Mouse (Mus musculus) hindbrain, embryonic 13.5 days (tissue): ENCODE results near the gene Ccl25. TPM values are rescaled to one million over a fixed set of nuclear protein-coding genes. Genes with fewer than 3 reads are reported as not detected.

Experiments used
- ATAC-seq: fragments of 200-750 bp; cut with Nextera tagmentation; 2 replicates; pipeline ENCODE4 v1.8.0; 2017; ENCODE audit warnings: moderate TSS enrichment; ENCODE audit not compliant: low FRiP score
- H3K27ac ChIP-seq: fragments of 300-500 bp; sonication (generic); 2 replicates; pipeline ENCODE4 v1.5.1; 2015; ENCODE audit warnings: inconsistent platforms, mild to moderate bottlenecking, moderate library complexity
- H3K27me3 ChIP-seq: fragments of 300-500 bp; sonication (generic); 2 replicates; pipeline ENCODE4 v1.6.1; 2015; ENCODE audit warnings: mild to moderate bottlenecking, inconsistent platforms
- H3K36me3 ChIP-seq: fragments of 300-500 bp; sonication (generic); 2 replicates; pipeline ENCODE4 v1.6.1; 2015; ENCODE audit warnings: mild to moderate bottlenecking, inconsistent platforms
- H3K4me1 ChIP-seq: fragments of 300-500 bp; sonication (generic); replicated peaks from 2 replicates; pipeline ENCODE4 v1.6.1; 2015; ENCODE audit warnings: inconsistent platforms
- H3K4me2 ChIP-seq: fragments of 300-500 bp; sonication (generic); 2 replicates; pipeline ENCODE4 v1.6.1; 2015; ENCODE audit warnings: inconsistent platforms, mild to moderate bottlenecking, moderate library complexity
- H3K4me3 ChIP-seq: fragments of 300-500 bp; sonication (generic); 2 replicates; pipeline ENCODE4 v1.5.1; 2015; ENCODE audit warnings: mild to moderate bottlenecking, inconsistent platforms
- H3K9ac ChIP-seq: fragments of 300-500 bp; sonication (generic); 2 replicates; pipeline ENCODE4 v1.6.1; 2015; ENCODE audit warnings: mild to moderate bottlenecking, inconsistent platforms
- H3K9me3 ChIP-seq: fragments of 300-500 bp; sonication (generic); 2 replicates; pipeline ENCODE4 v1.6.1; 2016; ENCODE audit warnings: inconsistent platforms
- WGBS: fragments of 180-500 bp; shearing (Covaris S2); methylation state at CpG from one replicate; pipeline ENCODE4 v1.1.7; 2015; 5-methylcytosine and 5-hydroxymethylcytosine counted together
- polyA plus RNA-seq: library from polyadenylated mRNA; unstranded; fragments of >200 nt; fragmentation: Nextera tagmentation; extraction: Ambion mirVana; gene quantifications from 2 replicates; pipeline ENCODE4 v1.2.1, GENCODE M21; 2015

The Ccl25 gene
- 22.3 and 24.9 TPM in 2 replicates for polyA plus RNA-seq

DNA sequence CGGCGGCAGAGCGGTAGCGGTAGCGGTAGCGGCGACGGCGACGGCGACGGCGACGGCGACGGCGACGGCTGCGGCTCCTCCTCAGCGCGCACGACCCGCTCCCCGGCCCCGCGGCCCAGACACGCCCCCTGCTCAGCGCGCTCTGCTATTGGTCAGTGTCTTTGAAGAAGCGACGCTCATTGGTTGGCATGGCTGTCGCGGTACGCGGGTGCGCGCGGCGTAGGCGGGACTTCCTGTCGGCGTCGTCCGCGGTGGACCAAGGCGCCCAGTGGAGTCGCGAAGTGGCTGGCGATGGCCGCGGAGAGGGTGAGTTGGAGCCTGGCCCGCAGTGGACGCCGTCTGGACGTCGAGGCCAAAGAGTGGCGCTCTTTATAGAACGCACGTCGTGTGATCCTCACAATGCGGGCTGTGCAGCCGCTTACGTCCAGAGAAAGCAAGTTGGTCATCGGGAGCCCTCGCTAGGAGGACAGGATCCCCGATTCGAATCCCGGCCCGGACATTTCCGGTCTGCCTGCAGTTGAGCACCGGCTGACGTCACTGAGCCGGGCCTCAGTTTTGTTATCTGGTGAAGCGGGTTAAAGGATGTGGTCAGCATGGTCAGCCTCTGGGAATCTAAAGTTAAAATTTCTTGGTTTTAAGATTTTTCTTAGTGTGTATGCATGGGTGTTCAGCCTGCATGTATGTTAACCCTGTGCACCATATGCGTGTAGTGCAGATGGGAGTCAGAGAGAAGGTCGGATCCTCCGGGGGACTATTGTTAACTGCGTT, at the start of gene Ccl25, which contains the start of gene Elavl1:
Ccl25 (plus strand) TSS at position 228 of the 768 bp plus-strand sequence.
Elavl1 (minus strand) TSS at position 431 of the 768 bp plus-strand sequence.
- peak within 1 kb of the TSS; percentile 94 for H3K4me2 ChIP-seq
- under 1% methylated on average over 58 of the region's 78 CpGs for WGBS
- peaks cover 46% of the 10 kb centered on the region for H3K36me3 ChIP-seq
- ATAC-seq: peak; percentile 98
- H3K4me1 ChIP-seq: peaks cover 51% of the 10 kb centered on the region
- peak within 1 kb of the TSS; percentile 75 for H3K4me3 ChIP-seq
- H3K9me3 ChIP-seq: no peaks in the 10 kb centered on the region
- peak within 1 kb of the TSS; percentile 99 for H3K9ac ChIP-seq
- no peaks in the 10 kb centered on the region for H3K27me3 ChIP-seq
- peak within 1 kb of the TSS; percentile 93 for H3K27ac ChIP-seq

DNA sequence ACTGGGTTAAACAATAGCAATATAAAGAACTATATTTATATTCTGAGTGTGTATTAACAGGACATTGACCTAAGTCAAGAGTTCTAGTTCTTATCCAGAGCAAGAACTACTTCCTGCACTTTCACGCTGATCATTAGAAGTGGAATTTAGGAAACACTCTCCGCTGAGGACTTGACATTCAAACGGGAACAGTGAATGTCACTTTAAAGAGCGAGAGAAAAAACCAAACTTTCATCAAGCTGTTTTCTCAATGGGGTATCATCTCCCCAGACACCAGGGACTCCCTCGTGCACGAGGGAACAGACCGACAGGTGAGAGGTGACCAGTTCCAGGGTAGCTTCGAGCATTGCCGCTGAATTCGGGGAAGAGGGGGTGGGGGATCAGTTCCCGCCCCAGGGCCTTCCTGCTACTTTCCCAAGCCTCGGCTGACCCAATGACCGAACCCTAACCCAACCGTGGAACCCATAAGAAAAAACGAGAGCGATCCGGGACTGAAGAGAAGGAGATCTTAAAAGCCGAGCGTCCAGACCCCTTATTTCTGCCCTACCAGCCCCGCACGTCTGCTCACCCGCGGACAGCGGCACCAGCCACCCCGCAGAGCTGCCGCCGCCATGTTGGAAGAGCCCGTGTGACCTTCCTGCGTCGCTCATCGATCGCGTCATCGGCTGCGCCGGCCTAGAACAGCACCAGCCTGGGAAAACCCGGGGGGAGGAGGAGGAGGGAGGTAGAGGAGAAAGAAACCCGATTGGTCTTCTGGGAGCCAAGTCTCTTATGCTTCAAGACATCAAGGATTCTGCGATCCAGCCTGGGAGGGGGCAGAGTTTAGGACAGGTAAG, 49.5 kb upstream of the Ccl25 start, which contains the start of gene Timm44:
Timm44 (minus strand) TSS at position 639 of the 836 bp plus-strand sequence.
- Histone ChIP-seq H3K9ac (peak within 1 kb of the TSS; percentile 86), H3K27ac (peak within 1 kb of the TSS; percentile 89), H3K4me3 (peak within 1 kb of the TSS; percentile 75), H3K4me2 (peak within 1 kb of the TSS; percentile 76), H3K4me1 (peaks cover 16% of the 10 kb centered on the region), H3K36me3 (peaks cover 23% of the 10 kb centered on the region), H3K27me3 (no peaks in the 10 kb centered on the region), H3K9me3 (no peaks in the 10 kb centered on the region)
- ATAC-seq: peak; percentile 96
- WGBS: under 1% methylated on average over 39 of the region's 39 CpGs

DNA sequence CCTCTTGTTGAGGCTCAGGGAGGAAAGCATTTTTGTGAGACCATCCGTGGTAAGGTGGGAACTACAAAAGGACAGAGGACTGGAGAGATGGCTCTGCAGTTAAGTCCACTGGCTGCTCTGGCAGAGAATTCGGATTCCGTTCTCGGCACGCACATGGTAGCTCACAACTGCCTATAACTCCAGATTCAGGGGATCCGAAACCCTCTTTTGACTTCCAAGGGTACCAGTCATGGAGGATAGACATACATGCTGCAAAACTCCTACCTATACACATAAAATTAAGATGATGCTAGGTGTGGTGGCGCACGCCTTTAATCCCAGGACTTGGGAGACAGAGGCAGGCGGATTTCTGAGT, 48.9 kb upstream of the Ccl25 start:
- H3K4me2 ChIP-seq: peak overlapping the region; percentile 76
- 28% methylated on average over 9 of the region's 9 CpGs for WGBS
- H3K4me3 ChIP-seq: peak overlapping the region; percentile 75
- H3K27me3 ChIP-seq: no peaks in the 10 kb centered on the region
- H3K36me3 ChIP-seq: peaks cover 23% of the 10 kb centered on the region
- ATAC-seq: no peak
- H3K4me1 ChIP-seq: peaks cover 16% of the 10 kb centered on the region
- H3K9me3 ChIP-seq: no peaks in the 10 kb centered on the region
- peak overlapping the region; percentile 89 for H3K27ac ChIP-seq
- peak overlapping the region; percentile 86 for H3K9ac ChIP-seq

DNA sequence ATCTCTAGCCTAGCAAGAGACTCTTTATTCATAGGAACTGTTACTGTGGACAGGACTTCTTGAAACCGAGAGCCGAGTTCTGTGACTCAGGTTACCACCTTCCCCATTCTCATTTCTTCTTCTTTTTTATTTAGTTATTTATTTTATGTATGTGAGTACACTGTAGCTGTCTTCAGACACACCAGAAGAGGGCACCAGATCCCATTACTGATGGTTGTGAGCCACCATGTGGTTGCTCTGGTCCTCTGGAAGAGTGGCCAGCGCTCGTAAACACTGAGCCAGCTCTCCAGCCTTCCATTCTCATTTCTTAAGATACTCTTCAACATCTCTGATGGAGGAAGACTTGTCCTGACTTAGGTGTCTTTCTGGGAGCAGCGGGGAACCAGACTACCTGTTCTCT, 32.3 kb upstream of the Ccl25 start:
- peaks cover 77% of the 10 kb centered on the region for H3K36me3 ChIP-seq
- no peak overlapping the region for H3K27ac ChIP-seq
- WGBS: 92% methylated on average over 5 of the region's 5 CpGs
- H3K4me2 ChIP-seq: no peak overlapping the region
- H3K4me1 ChIP-seq: no peaks in the 10 kb centered on the region
- no peaks in the 10 kb centered on the region for H3K27me3 ChIP-seq
- no peaks in the 10 kb centered on the region for H3K9me3 ChIP-seq
- no peak overlapping the region for H3K4me3 ChIP-seq
- ATAC-seq: no peak
- H3K9ac ChIP-seq: no peak overlapping the region

DNA sequence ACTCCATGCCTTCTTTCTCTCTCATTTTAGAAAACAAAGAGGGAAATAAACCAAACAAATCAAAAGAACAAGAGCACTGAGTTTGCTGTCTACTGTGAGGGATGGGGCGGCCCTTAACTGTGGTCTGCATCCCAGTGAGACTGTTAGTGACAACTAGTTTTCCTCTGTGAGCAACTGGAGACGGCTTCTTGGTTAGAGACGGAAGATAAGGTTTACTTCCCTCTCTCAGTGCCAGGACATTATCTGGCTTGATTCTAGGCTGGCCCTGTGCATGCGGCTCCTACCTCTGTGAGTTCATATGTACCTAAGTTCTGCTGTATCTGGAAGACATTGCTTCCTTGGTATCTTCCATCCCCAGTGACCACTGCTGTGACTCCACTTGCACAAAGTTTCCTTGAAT, 27.2 kb upstream of the Ccl25 start:
- Histone ChIP-seq H3K9me3 (no peaks in the 10 kb centered on the region), H3K4me2 (no peak overlapping the region), H3K36me3 (peaks cover 91% of the 10 kb centered on the region), H3K9ac (no peak overlapping the region), H3K27ac (no peak overlapping the region), H3K4me1 (no peaks in the 10 kb centered on the region), H3K27me3 (no peaks in the 10 kb centered on the region), H3K4me3 (no peak overlapping the region)
- no peak for ATAC-seq
- WGBS: 97% methylated on average over 4 of the region's 4 CpGs

DNA sequence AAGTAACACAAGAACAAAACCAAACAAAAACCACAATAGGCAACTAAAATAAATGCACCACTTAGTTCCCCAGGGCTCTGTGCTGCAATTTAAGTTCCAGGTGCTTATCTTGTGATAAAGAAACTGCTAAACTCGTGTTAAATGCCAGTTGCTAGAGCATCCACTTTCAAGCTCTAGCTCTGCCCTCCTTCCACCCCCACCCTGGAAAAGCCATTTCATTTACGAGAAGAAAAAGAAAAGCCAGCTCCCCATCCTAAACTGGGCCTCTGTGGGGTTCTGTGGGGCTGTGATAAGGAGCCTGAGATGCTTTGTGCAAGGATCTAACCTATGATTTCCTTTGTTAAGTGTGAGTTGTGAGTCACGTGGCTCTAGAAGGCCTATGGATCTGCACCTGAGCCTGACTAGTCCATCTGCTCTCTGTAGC, 20.9 kb upstream of the Ccl25 start:
- no peak for ATAC-seq
- H3K4me3 ChIP-seq: no peak overlapping the region
- H3K9ac ChIP-seq: no peak overlapping the region
- no peak overlapping the region for H3K4me2 ChIP-seq
- no peaks in the 10 kb centered on the region for H3K9me3 ChIP-seq
- 84% methylated on average over 3 of the region's 3 CpGs for WGBS
- H3K27ac ChIP-seq: no peak overlapping the region
- no peaks in the 10 kb centered on the region for H3K27me3 ChIP-seq
- no peaks in the 10 kb centered on the region for H3K4me1 ChIP-seq
- H3K36me3 ChIP-seq: peaks cover 93% of the 10 kb centered on the region

DNA sequence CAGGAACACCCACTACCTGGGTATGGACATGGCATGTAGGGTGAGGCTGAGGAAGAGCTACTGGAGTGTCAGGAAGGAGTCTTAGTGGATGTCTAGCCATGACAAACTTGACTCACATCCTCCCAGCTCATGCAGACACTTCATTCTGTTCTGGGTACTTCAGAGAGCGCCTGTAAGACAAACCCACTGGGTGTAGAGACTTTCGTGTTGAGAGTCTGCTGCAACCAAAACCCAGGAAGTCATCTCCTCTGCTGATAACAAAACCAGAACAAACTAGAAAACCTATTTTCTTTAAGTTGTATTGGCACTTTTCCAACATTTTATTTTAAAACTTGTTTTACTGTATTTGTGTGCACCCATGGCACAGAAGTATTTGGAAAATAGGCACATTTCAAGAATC, 19.2 kb upstream of the Ccl25 start:
- peaks cover 95% of the 10 kb centered on the region for H3K36me3 ChIP-seq
- 96% methylated on average over 2 of the region's 2 CpGs for WGBS

DNA sequence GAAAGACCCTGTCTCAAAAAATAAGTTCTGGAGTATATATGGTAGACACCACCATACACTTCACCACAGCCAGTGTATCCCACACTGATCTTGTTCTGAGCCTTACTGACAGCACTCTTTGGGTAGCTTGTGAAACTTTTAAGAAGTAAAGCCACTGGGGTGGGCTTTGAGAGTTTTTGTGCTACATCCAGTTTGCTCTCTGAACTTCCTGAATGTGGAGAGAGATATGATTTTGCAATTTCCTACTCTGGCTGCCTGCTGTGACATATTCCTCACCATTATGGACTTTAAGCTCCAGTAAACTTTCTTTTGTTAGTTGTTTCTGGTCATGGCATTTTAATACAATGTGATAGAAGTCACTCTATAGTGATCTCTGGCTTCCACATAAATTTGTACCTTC, 12.9 kb upstream of the Ccl25 start:
- no peak overlapping the region for H3K27ac ChIP-seq
- ATAC-seq: no peak
- no peak overlapping the region for H3K4me2 ChIP-seq
- H3K4me3 ChIP-seq: no peak overlapping the region
- H3K4me1 ChIP-seq: no peaks in the 10 kb centered on the region; the same call in 1 of the 2 replicates
- no peak overlapping the region for H3K9ac ChIP-seq
- no peaks in the 10 kb centered on the region for H3K9me3 ChIP-seq
- peaks cover 41% of the 10 kb centered on the region for H3K36me3 ChIP-seq
- no peaks in the 10 kb centered on the region for H3K27me3 ChIP-seq

More for the DNA sequence above, 19.2 kb upstream of the Ccl25 start:
- no peak overlapping the region for H3K27ac ChIP-seq
- no peaks in the 10 kb centered on the region for H3K4me1 ChIP-seq
- H3K4me3 ChIP-seq: no peak overlapping the region
- no peaks in the 10 kb centered on the region for H3K9me3 ChIP-seq
- no peak overlapping the region for H3K4me2 ChIP-seq
- no peak for ATAC-seq
- H3K9ac ChIP-seq: no peak overlapping the region
- no peaks in the 10 kb centered on the region for H3K27me3 ChIP-seq

DNA sequence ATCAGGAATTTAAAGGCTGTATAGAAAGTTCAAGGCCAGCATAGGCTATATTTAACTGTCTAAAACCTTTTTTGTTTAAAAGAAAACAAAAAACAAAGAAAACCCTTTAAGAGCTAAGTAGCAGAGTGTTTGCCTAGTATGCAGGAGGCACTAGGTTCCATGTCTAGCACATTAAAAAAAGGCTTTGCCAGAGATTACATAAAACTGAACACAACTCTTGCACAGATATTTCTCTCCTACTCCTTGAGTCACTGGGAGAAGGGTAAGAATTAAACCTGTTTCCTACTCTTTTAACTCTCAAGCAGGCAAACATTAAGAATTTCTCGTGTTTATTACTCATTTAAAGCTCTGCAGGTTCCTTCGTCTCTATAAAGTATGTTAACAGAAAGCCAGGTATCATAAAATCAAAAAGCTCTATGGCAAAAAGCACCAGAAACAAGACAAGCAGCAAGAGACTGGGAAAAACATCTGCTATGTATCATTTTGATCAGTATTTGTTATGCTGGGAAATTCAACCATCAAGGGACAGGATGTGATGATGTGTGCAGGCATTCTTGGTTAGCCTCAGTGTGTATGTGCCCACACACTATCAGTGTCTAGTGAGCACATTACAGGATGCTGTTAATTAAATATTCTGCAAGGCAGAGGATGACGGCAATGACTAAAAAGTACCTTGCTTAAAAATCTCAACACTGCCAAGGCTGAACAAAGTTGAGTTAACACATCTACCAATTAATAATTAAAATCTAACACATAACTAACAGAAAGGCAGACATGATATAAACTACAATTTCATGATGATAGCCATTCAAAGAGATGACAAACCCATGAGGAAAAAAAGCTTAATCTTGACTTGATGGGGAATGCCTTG, 11.5 kb upstream of the Ccl25 start:
- Histone ChIP-seq H3K9ac (no peak overlapping the region), H3K36me3 (peaks cover 30% of the 10 kb centered on the region), H3K4me2 (no peak overlapping the region), H3K9me3 (no peaks in the 10 kb centered on the region), H3K27ac (no peak overlapping the region), H3K27me3 (no peaks in the 10 kb centered on the region), H3K4me1 (no peaks in the 10 kb centered on the region; the same call in 1 of the 2 replicates), H3K4me3 (no peak overlapping the region)
- no peak for ATAC-seq
- WGBS: 91% methylated on average over 3 of the region's 3 CpGs

DNA sequence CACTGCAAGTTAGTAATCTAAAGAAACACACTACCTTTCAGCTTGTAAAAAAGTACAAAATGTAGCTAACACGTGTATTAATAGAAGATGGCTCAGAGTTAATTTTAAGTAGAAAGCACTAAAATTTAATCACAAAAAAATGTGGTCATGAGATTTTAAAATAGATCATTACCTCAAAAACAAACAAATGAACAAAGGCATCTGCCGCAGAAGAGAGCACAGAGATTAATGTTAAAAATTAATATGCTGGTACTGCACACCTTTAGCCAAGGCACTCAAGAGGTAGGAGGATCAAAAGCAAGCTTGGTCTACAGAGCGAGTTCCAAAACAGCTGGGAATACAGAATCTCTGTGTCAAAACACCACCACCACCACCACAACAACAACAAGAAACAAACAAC, 10.2 kb upstream of the Ccl25 start:
- ATAC-seq: no peak
- Histone ChIP-seq H3K4me1 (peaks cover 10% of the 10 kb centered on the region), H3K9ac (no peak overlapping the region), H3K27ac (no peak overlapping the region), H3K9me3 (no peaks in the 10 kb centered on the region), H3K4me2 (no peak overlapping the region), H3K36me3 (peaks cover 18% of the 10 kb centered on the region), H3K4me3 (no peak overlapping the region), H3K27me3 (no peaks in the 10 kb centered on the region)
- 94% methylated on average over 3 of the region's 3 CpGs for WGBS

DNA sequence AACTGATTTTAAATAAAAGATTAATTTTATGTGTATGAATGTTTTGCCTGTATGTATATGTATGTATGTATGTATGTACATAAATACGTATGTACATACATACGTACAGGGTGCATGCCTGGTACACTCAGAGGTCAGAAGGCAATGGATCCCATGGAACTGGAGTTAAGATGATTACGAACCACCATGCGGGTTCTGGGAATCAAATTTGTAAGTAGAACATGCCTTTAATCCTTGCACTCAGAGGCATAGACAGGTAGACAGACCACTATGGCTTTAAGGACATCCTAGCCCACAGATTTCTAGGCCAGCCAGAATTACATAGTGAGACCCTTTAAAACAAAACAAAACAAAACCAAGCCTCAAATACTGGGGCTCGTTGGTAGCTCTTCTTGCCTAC, 6.9 kb upstream of the Ccl25 start:
- no peak overlapping the region for H3K4me3 ChIP-seq
- no peaks in the 10 kb centered on the region for H3K27me3 ChIP-seq
- no peak overlapping the region for H3K27ac ChIP-seq
- peaks cover 41% of the 10 kb centered on the region for H3K4me1 ChIP-seq
- WGBS: 94% methylated on average over 5 of the region's 5 CpGs
- no peak overlapping the region for H3K4me2 ChIP-seq
- no peak for ATAC-seq
- H3K9ac ChIP-seq: no peak overlapping the region
- H3K36me3 ChIP-seq: peaks cover 25% of the 10 kb centered on the region
- H3K9me3 ChIP-seq: no peaks in the 10 kb centered on the region
